26 mouse cellular contexts compared by ENCODE assay signal in the genomic region with DNA sequence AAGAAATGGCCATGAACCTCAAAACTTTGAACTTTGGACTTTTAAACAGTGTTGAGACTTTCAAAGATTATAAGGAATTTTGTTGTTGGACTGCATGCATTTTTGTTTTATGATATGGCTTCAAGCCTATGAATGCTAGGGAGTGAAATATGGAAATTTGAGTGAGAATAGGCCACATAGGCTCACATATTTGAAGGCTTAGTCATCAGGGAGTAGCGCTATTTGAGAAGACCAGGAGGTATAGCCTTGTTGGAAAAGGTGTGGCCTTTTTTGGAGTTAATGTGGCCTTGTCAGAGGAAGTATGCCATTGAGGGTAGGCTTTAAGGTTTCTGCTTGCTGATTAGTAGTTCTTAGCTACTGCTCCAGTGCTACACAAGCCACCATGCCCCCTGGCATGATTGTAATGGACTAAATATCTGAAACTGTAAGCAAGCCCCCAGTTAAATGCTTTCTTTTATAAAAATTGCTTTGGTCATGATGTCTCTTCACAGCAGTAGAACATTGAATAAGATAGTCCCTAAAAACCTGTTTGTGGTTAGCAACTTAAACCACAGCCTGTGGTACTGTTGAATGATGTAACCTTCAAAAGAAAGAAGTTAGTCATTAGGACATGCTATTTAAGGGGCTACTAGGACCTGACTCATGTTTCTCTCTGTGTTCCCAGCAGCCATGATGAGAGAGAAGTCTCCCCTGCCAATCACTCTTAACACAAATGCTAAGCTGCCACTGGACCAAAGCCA.
DNase-seq lines count a peak whose midpoint lies in the region; ATAC-seq and TF ChIP-seq lines count a peak whose summit lies in the region.
"Had no signal": no experiment of that assay in that cellular context is flagged by ENCODE, and none has a peak within 500 bp of the region (broad histone marks: within the 10 kb centered on the region; RNA-seq: fewer than 3 reads in every experiment).

No protein-coding gene starts in this region.

- no peaks in the 10 kb centered on the region for H3K9me3 ChIP-seq in embryonic facial prominence, embryonic 14.5 days (ENCODE audit: control insufficient read depth, low read length)
- no peaks in the 10 kb centered on the region for H3K9me3 ChIP-seq in embryonic facial prominence, embryonic 10.5 days
- no peaks in the 10 kb centered on the region for H3K9me3 ChIP-seq in stomach, postnatal 0 days (ENCODE audit: control insufficient read depth, low read length)
- H3K9me3 ChIP-seq in intestine, embryonic 16.5 days (ENCODE audit: control insufficient read depth, low read length) = no peaks in the 10 kb centered on the region
- H3K9me3 ChIP-seq: embryonic facial prominence, embryonic 12.5 days; forebrain, embryonic 12.5 days; forebrain, embryonic 15.5 days; heart, embryonic 10.5 days; heart, embryonic 13.5 days had no signal

- no peak overlapping the region for H3K9ac ChIP-seq in embryonic facial prominence, embryonic 14.5 days (ENCODE audit: low read depth, low read length)
- H3K9ac ChIP-seq in stomach, postnatal 0 days (ENCODE audit: low read length) = no peak overlapping the region
- H3K9ac ChIP-seq in intestine, embryonic 16.5 days (ENCODE audit: low read depth, low read length) = no peak overlapping the region
- H3K9ac ChIP-seq: embryonic facial prominence, embryonic 12.5 days; forebrain, embryonic 12.5 days; forebrain, embryonic 15.5 days; heart, embryonic 13.5 days; hindbrain, embryonic 14.5 days had no signal

- no peak for ATAC-seq in embryonic facial prominence, embryonic 14.5 days (ENCODE audit: low read depth)
- no peak for ATAC-seq in stomach, postnatal 0 days (ENCODE audit: low FRiP score, low TSS enrichment)
- ATAC-seq in intestine, embryonic 16.5 days = no peak
- ATAC-seq: forebrain, embryonic 15.5 days had no signal

- intact Hi-C loops in left cerebral cortex, adult 2 months (cut with DNase I) = no loop called here

- no peaks in the 10 kb centered on the region for H3K79me2 ChIP-seq in myocyte (ENCODE audit: control insufficient read depth, insufficient read depth)

- WGBS in embryonic facial prominence, embryonic 14.5 days = 70% methylated on average over 1 of the region's 1 CpGs
- WGBS in embryonic facial prominence, embryonic 10.5 days = 85% methylated on average over 1 of the region's 1 CpGs
- 70% methylated on average over 1 of the region's 1 CpGs for WGBS in stomach, postnatal 0 days
- 88% methylated on average over 1 of the region's 1 CpGs for WGBS in intestine, embryonic 16.5 days

- DNase-seq in embryonic facial prominence, embryonic 14.5 days (ENCODE audit: low spot score) = peak; percentile 20
- no peak for DNase-seq in embryonic facial prominence, embryonic 10.5 days (ENCODE audit: low spot score)
- DNase-seq in Muller cell, postnatal 12 days (ENCODE audit: inconsistent ontology term) = peak; percentile 60
- DNase-seq in c-Kit-positive CD71-negative TER-119-negative erythroid progenitor cells, embryonic 14.5 days (ENCODE audit: low read depth) = peak; percentile 16
- no peak for DNase-seq in left cerebral cortex, adult 2 months (ENCODE audit: extremely low spot score in 1 of 2, low spot score in 2 of 2)
- no peak for DNase-seq in stomach, postnatal 0 days (ENCODE audit: low spot score)
- DNase-seq: adrenal gland, postnatal 10 days; cerebellum, adult 18-20 months; cerebellum, adult 9-10 months; cerebellum, postnatal 14 days; gastrocnemius, postnatal 25 days; heart, adult 2 months; heart, postnatal 14 days; heart, postnatal 4 days; kidney, adult 18-20 months; kidney, adult 9 months had no signal

- TF ChIP-seq POLR2A in myocyte (IDR thresholded peaks at IDR 0.05; ENCODE audit: insufficient read length, low read depth) = no peak

- H3K4me2 ChIP-seq in embryonic facial prominence, embryonic 14.5 days (ENCODE audit: low read depth, low read length) = no peak overlapping the region
- peak overlapping the region; percentile 68 for H3K4me2 ChIP-seq in myocyte (ENCODE audit: low read depth)
- no peak overlapping the region for H3K4me2 ChIP-seq in stomach, postnatal 0 days (replicated peaks; ENCODE audit: low read depth)
- no peak overlapping the region for H3K4me2 ChIP-seq in intestine, embryonic 16.5 days (ENCODE audit: low read depth, low read length)
- H3K4me2 ChIP-seq: embryonic facial prominence, embryonic 12.5 days; forebrain, embryonic 12.5 days; forebrain, embryonic 15.5 days; heart, embryonic 13.5 days; hindbrain, embryonic 14.5 days had no signal

- no peak for TF ChIP-seq CTCF in left cerebral cortex, adult 2 months (IDR thresholded peaks at IDR 0.05)
- TF ChIP-seq CTCF in stomach, postnatal 0 days (IDR thresholded peaks at IDR 0.05; ENCODE audit: low read depth) = no peak

- no peak overlapping the region for H3K27ac ChIP-seq in embryonic facial prominence, embryonic 14.5 days (replicated peaks; ENCODE audit: low read depth, low read length)
- H3K27ac ChIP-seq in embryonic facial prominence, embryonic 10.5 days (replicated peaks) = no peak overlapping the region
- H3K27ac ChIP-seq in left cerebral cortex, adult 2 months = no peak overlapping the region
- H3K27ac ChIP-seq in stomach, postnatal 0 days (replicated peaks) = no peak overlapping the region
- no peak overlapping the region for H3K27ac ChIP-seq in intestine, embryonic 16.5 days (ENCODE audit: low read length)
- H3K27ac ChIP-seq: embryonic facial prominence, embryonic 12.5 days; forebrain, embryonic 12.5 days; forebrain, embryonic 15.5 days; heart, adult 2 months; heart, embryonic 10.5 days; heart, embryonic 13.5 days; hindbrain, embryonic 14.5 days had no signal

- no peaks in the 10 kb centered on the region for H3K4me1 ChIP-seq in embryonic facial prominence, embryonic 14.5 days (ENCODE audit: control insufficient read depth, insufficient read depth, low read length)
- no peaks in the 10 kb centered on the region for H3K4me1 ChIP-seq in embryonic facial prominence, embryonic 10.5 days
- no peaks in the 10 kb centered on the region for H3K4me1 ChIP-seq in stomach, postnatal 0 days (replicated peaks; ENCODE audit: control insufficient read depth, insufficient read depth)
- H3K4me1 ChIP-seq in intestine, embryonic 16.5 days (ENCODE audit: control insufficient read depth, insufficient read depth, low read length) = no peaks in the 10 kb centered on the region
- H3K4me1 ChIP-seq: embryonic facial prominence, embryonic 12.5 days; forebrain, embryonic 12.5 days; forebrain, embryonic 15.5 days; heart, embryonic 10.5 days; heart, embryonic 13.5 days had no signal

- no peak overlapping the region for H3ac ChIP-seq in myocyte (ENCODE audit: control insufficient read depth, insufficient read length)

- TF ChIP-seq EP300 in stomach, postnatal 0 days (optimal IDR thresholded peaks at IDR 0.05) = no peak

- H3K27me3 ChIP-seq in embryonic facial prominence, embryonic 14.5 days (replicated peaks; ENCODE audit: control insufficient read depth, insufficient read depth, low read length) = no peaks in the 10 kb centered on the region
- no peaks in the 10 kb centered on the region for H3K27me3 ChIP-seq in embryonic facial prominence, embryonic 10.5 days (replicated peaks; ENCODE audit: low read depth, poor library complexity, severe bottlenecking)
- H3K27me3 ChIP-seq in myocyte (ENCODE audit: control insufficient read depth, insufficient read depth, insufficient read length) = no peaks in the 10 kb centered on the region
- H3K27me3 ChIP-seq in stomach, postnatal 0 days (ENCODE audit: control insufficient read depth, insufficient read depth, low read length) = no peaks in the 10 kb centered on the region
- no peaks in the 10 kb centered on the region for H3K27me3 ChIP-seq in intestine, embryonic 16.5 days (replicated peaks; ENCODE audit: control insufficient read depth, insufficient read depth, low read length)
- H3K27me3 ChIP-seq: CH12.LX; embryonic facial prominence, embryonic 12.5 days; forebrain, embryonic 12.5 days; forebrain, embryonic 15.5 days; heart, embryonic 13.5 days had no signal

- H3K4me3 ChIP-seq in embryonic facial prominence, embryonic 14.5 days (ENCODE audit: low read depth, low read length) = no peak overlapping the region
- H3K4me3 ChIP-seq in embryonic facial prominence, embryonic 10.5 days = no peak overlapping the region
- H3K4me3 ChIP-seq in myocyte = no peak overlapping the region
- H3K4me3 ChIP-seq in left cerebral cortex, adult 2 months = no peak overlapping the region
- no peak overlapping the region for H3K4me3 ChIP-seq in stomach, postnatal 0 days (ENCODE audit: low read depth, low read length)
- H3K4me3 ChIP-seq in intestine, embryonic 16.5 days (ENCODE audit: low read length) = no peak overlapping the region
- H3K4me3 ChIP-seq: embryonic facial prominence, embryonic 12.5 days; forebrain, embryonic 12.5 days; forebrain, embryonic 15.5 days; heart, adult 2 months; heart, embryonic 10.5 days; heart, embryonic 13.5 days had no signal

- no peaks in the 10 kb centered on the region for H3K36me3 ChIP-seq in embryonic facial prominence, embryonic 14.5 days (ENCODE audit: control insufficient read depth, insufficient read depth, low read length)
- no peaks in the 10 kb centered on the region for H3K36me3 ChIP-seq in embryonic facial prominence, embryonic 10.5 days (replicated peaks)
- H3K36me3 ChIP-seq in myocyte (ENCODE audit: control insufficient read depth, insufficient read depth) = no peaks in the 10 kb centered on the region
- no peaks in the 10 kb centered on the region for H3K36me3 ChIP-seq in stomach, postnatal 0 days (ENCODE audit: control insufficient read depth, insufficient read depth, low read length)
- no peaks in the 10 kb centered on the region for H3K36me3 ChIP-seq in intestine, embryonic 16.5 days (ENCODE audit: control insufficient read depth, insufficient read depth, low read length)
- H3K36me3 ChIP-seq: embryonic facial prominence, embryonic 12.5 days; forebrain, embryonic 12.5 days; forebrain, embryonic 15.5 days; G1E; heart, embryonic 10.5 days; heart, embryonic 13.5 days had no signal

TF ChIP-seq in myocyte, 11 proteins besides CTCF, POLR2A, EP300 and RAD21:
- TF ChIP-seq SRF (IDR thresholded peaks at IDR 0.05; ENCODE audit: control insufficient read depth, insufficient read length, low read depth) = peak; percentile 61
- peak; percentile 67; the same call in 1 of the 2 replicates for TF ChIP-seq CEBPB (IDR thresholded peaks at IDR 0.05; ENCODE audit: insufficient read depth, poor library complexity, severe bottlenecking)
- TF ChIP-seq E2F4 (IDR thresholded peaks at IDR 0.05; ENCODE audit: insufficient read depth) = no peak
- TF ChIP-seq USF1 (IDR thresholded peaks at IDR 0.05; ENCODE audit: low read depth) = no peak
TF ChIP-seq in myocyte: peak in this region for 2.

Comparison
In these comparisons a context has a peak if more than half of its experiments do, and no peak if none do; other contexts are left out.
1. DNase-seq: peak in embryonic facial prominence, embryonic 14.5 days (single experiment), Muller cell, postnatal 12 days (single experiment) and c-Kit-positive CD71-negative TER-119-negative erythroid progenitor cells, embryonic 14.5 days (single experiment); none in embryonic facial prominence, embryonic 10.5 days (single experiment), left cerebral cortex, adult 2 months (0 of 2) and stomach, postnatal 0 days (single experiment).